24 mouse cellular contexts compared by ENCODE assay signal in the genomic region with DNA sequence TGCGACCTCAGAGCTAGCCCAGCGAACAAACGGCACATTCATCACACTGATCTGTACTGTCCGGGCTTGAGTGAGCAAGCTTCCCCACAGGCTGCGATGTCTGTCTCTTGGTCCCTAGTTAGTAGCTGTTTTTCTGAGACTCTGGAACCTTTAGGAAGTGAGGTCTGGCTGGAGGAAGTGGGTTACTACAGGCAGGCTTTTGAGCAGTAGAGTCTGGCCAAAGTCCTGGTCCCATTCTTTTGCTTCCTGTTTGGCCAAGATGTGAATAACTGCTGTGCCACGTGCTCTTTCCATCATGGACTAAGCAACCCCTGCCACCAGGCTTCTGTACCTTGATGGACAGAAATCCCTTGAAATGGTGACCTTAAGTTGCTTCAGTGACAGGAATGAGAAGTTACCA. TPM values are rescaled to one million over a fixed set of nuclear protein-coding genes. Genes with fewer than 3 reads are reported as not detected.
DNase-seq lines count a peak whose midpoint lies in the region; ATAC-seq and TF ChIP-seq lines count a peak whose summit lies in the region.
"Had no signal": no experiment of that assay in that cellular context is flagged by ENCODE, and none has a peak within 500 bp of the region (broad histone marks: within the 10 kb centered on the region; RNA-seq: fewer than 3 reads in every experiment).

No protein-coding gene starts in this region.

- peaks cover 2% of the 10 kb centered on the region; the same call in 1 of the 2 replicates for H3K27me3 ChIP-seq in heart, embryonic 11.5 days (ENCODE audit: control insufficient read depth, insufficient read depth, low read length)
- no peaks in the 10 kb centered on the region; the same call in 1 of the 2 replicates for H3K27me3 ChIP-seq in heart, embryonic 16.5 days (ENCODE audit: control insufficient read depth, insufficient read depth, low read length)
- H3K27me3 ChIP-seq in lung, embryonic 16.5 days (ENCODE audit: control insufficient read depth, insufficient read depth, low read depth, low read length), result no peaks in the 10 kb centered on the region
- H3K27me3 ChIP-seq in small intestine, adult 2 months (ENCODE audit: control insufficient read depth, insufficient read depth, low read length), result no peaks in the 10 kb centered on the region

- TF ChIP-seq CTCF in small intestine, adult 2 months (IDR thresholded peaks at IDR 0.05; ENCODE audit: extremely low read depth, insufficient read length, insufficient replicate concordance, low read depth, low read length), result no peak

- H3K9me3 ChIP-seq in heart, embryonic 11.5 days (replicated peaks; ENCODE audit: control insufficient read depth, low read length), result no peaks in the 10 kb centered on the region
- H3K9me3 ChIP-seq in heart, embryonic 16.5 days (replicated peaks; ENCODE audit: control insufficient read depth, low read length), result no peaks in the 10 kb centered on the region
- no peaks in the 10 kb centered on the region for H3K9me3 ChIP-seq in lung, embryonic 16.5 days (ENCODE audit: control insufficient read depth, low read length)
- H3K9me3 ChIP-seq: limb, embryonic 12.5 days; midbrain, embryonic 12.5 days; neural tube, embryonic 13.5 days had no signal

- no peak for TF ChIP-seq POLR2A in small intestine, adult 2 months (IDR thresholded peaks at IDR 0.05; ENCODE audit: low read depth, low read length)

- H3K4me2 ChIP-seq in heart, embryonic 11.5 days, result no peak overlapping the region
- no peak overlapping the region for H3K4me2 ChIP-seq in heart, embryonic 16.5 days (ENCODE audit: low read depth, low read length)
- no peak overlapping the region for H3K4me2 ChIP-seq in lung, embryonic 16.5 days (ENCODE audit: low read depth, low read length)
- H3K4me2 ChIP-seq: limb, embryonic 12.5 days; liver, embryonic 11.5 days; midbrain, embryonic 12.5 days; neural tube, embryonic 13.5 days had no signal

- no peak overlapping the region for H3K27ac ChIP-seq in heart, embryonic 11.5 days (ENCODE audit: low read depth, low read length)
- peak overlapping the region; percentile 40; the same call in 1 of the 2 replicates for H3K27ac ChIP-seq in heart, embryonic 16.5 days (ENCODE audit: low read length)
- peak overlapping the region; percentile 38 for H3K27ac ChIP-seq in lung, embryonic 16.5 days (ENCODE audit: low read length)
- H3K27ac ChIP-seq in small intestine, adult 2 months (ENCODE audit: insufficient read depth, low read depth, low read length), result 0 out of 2 replicates have a peak overlapping the region, but pooled peaks have one; percentile 13
- H3K27ac ChIP-seq: hindbrain, postnatal 0 days; limb, embryonic 12.5 days; midbrain, embryonic 12.5 days; neural tube, embryonic 13.5 days had no signal

- H3K4me1 ChIP-seq in heart, embryonic 11.5 days (ENCODE audit: control insufficient read depth, insufficient read depth, low read length), result peaks cover 14% of the 10 kb centered on the region
- peaks cover 19% of the 10 kb centered on the region for H3K4me1 ChIP-seq in heart, embryonic 16.5 days (ENCODE audit: control insufficient read depth, insufficient read depth, low read length)
- H3K4me1 ChIP-seq in lung, embryonic 16.5 days (replicated peaks; ENCODE audit: control insufficient read depth, insufficient read depth, low read length), result peaks cover 17% of the 10 kb centered on the region
- H3K4me1 ChIP-seq in small intestine, adult 2 months (ENCODE audit: control insufficient read depth, insufficient read depth, insufficient read length, low read length), result peaks cover 26% of the 10 kb centered on the region

- no peak for ATAC-seq in heart, embryonic 11.5 days (replicated peaks; ENCODE audit: insufficient number of reproducible peaks, low FRiP score, low TSS enrichment)
- no peak for ATAC-seq in heart, embryonic 16.5 days (replicated peaks; ENCODE audit: extremely low read depth, insufficient read depth, low FRiP score)
- no peak for ATAC-seq in lung, embryonic 16.5 days (ENCODE audit: low read depth)
- ATAC-seq: CD4-positive, CD25-positive, alpha-beta regulatory T cell, adult 4 months; forebrain, embryonic 16.5 days; hindbrain, postnatal 0 days had no signal

- 64% methylated on average over 6 of the region's 6 CpGs for WGBS in heart, embryonic 11.5 days (ENCODE audit: insufficient replicate concordance)
- WGBS in heart, embryonic 16.5 days, result 72% methylated on average over 6 of the region's 6 CpGs
- WGBS in lung, embryonic 16.5 days, result 50% methylated on average over 6 of the region's 6 CpGs
- 76% methylated on average over 6 of the region's 6 CpGs for WGBS in small intestine, adult 2 months

- no peaks in the 10 kb centered on the region for H3K36me3 ChIP-seq in heart, embryonic 11.5 days (ENCODE audit: control insufficient read depth, insufficient read depth, low read length)
- no peaks in the 10 kb centered on the region for H3K36me3 ChIP-seq in heart, embryonic 16.5 days (ENCODE audit: control insufficient read depth, insufficient read depth)
- H3K36me3 ChIP-seq in lung, embryonic 16.5 days (ENCODE audit: control insufficient read depth, insufficient read depth, low read length), result no peaks in the 10 kb centered on the region
- H3K36me3 ChIP-seq in small intestine, adult 2 months (ENCODE audit: control insufficient read depth, insufficient read depth, low read length), result no peaks in the 10 kb centered on the region
- H3K36me3 ChIP-seq: limb, embryonic 12.5 days; midbrain, embryonic 12.5 days; neural tube, embryonic 13.5 days had no signal

- H3K9ac ChIP-seq in heart, embryonic 11.5 days (ENCODE audit: low read depth, low read length), result no peak overlapping the region
- H3K9ac ChIP-seq in heart, embryonic 16.5 days (ENCODE audit: low read length), result no peak overlapping the region
- no peak overlapping the region for H3K9ac ChIP-seq in lung, embryonic 16.5 days (ENCODE audit: low read length)
- H3K9ac ChIP-seq: limb, embryonic 12.5 days; midbrain, embryonic 12.5 days; neural tube, embryonic 13.5 days had no signal

- intact Hi-C loops in heart, postnatal 36 days (cut with DNase I), result no loop called here

- no peak overlapping the region for H3K4me3 ChIP-seq in heart, embryonic 11.5 days (ENCODE audit: low read depth, low read length)
- no peak overlapping the region for H3K4me3 ChIP-seq in heart, embryonic 16.5 days (ENCODE audit: low read length)
- no peak overlapping the region for H3K4me3 ChIP-seq in lung, embryonic 16.5 days (ENCODE audit: low read length)
- no peak overlapping the region for H3K4me3 ChIP-seq in small intestine, adult 2 months (ENCODE audit: low read depth, low read length)
- H3K4me3 ChIP-seq: erythroblast, embryonic 14.5 days; limb, embryonic 12.5 days; midbrain, embryonic 12.5 days; neural tube, embryonic 13.5 days had no signal

- DNase-seq in heart, adult 8-10 months (ENCODE audit: low spot score), result peak; percentile 50
- DNase-seq in heart, postnatal 36 days, result no peak
- DNase-seq in lung, postnatal 14 days, result no peak
- DNase-seq in adrenal gland, postnatal 25 days, result no peak
- DNase-seq: adrenal gland, postnatal 36 days; cerebellum, adult 2 months; cerebellum, postnatal 14 days; gastrocnemius, postnatal 10 days; kidney, adult 9 months; kidney, postnatal 25 days; lung, postnatal 36 days had no signal

RNA-seq across cellular contexts. Expression of a gene that starts 4.7 kb away (rescaled TPM):
- total RNA-seq in heart, adult 8-10 months (2022), result 100 to 1,000 TPM; 373 to 483 (median 430) TPM
- 51.3 and 58.0 TPM in 2 replicates for polyA plus RNA-seq in heart, embryonic 11.5 days (2014; fragmentation: Nextera tagmentation; extraction: Ambion mirVana)
- polyA plus RNA-seq in heart, embryonic 16.5 days (2015; fragmentation: Nextera tagmentation; extraction: Ambion mirVana), result 168 and 183 TPM in 2 replicates
- 100 to 1,000 TPM; 401 to 451 TPM for total RNA-seq in heart, postnatal 36 days (2021)
- polyA plus RNA-seq in lung, embryonic 16.5 days (2015; fragmentation: Nextera tagmentation; extraction: Ambion mirVana), result 65.8 and 66.7 TPM in 2 replicates
- 3.5 and 14.2 TPM in 2 replicates for polyA plus RNA-seq in small intestine, adult 2 months (2012; rRNA removed)
- total RNA-seq in adrenal gland, postnatal 25 days (2021), result 8.6 and 11.2 TPM in 2 replicates
- total RNA-seq: granulocyte monocyte progenitor cell, adult 5-6 weeks had no signal
- polyA plus RNA-seq: erythroblast, embryonic 14.5 days had no signal
